Mouse (Mus musculus): ENCODE results near the gene Baz2a.
A peak's percentile ranks its signal among the peaks of the same experiment; 100 is the strongest.
"Not testable (repeated sequence)": the region's sequence is repeated elsewhere in the genome, so short reads cannot be mapped to it uniquely, and the experiment has no call there.

Gene Baz2a

DNA sequence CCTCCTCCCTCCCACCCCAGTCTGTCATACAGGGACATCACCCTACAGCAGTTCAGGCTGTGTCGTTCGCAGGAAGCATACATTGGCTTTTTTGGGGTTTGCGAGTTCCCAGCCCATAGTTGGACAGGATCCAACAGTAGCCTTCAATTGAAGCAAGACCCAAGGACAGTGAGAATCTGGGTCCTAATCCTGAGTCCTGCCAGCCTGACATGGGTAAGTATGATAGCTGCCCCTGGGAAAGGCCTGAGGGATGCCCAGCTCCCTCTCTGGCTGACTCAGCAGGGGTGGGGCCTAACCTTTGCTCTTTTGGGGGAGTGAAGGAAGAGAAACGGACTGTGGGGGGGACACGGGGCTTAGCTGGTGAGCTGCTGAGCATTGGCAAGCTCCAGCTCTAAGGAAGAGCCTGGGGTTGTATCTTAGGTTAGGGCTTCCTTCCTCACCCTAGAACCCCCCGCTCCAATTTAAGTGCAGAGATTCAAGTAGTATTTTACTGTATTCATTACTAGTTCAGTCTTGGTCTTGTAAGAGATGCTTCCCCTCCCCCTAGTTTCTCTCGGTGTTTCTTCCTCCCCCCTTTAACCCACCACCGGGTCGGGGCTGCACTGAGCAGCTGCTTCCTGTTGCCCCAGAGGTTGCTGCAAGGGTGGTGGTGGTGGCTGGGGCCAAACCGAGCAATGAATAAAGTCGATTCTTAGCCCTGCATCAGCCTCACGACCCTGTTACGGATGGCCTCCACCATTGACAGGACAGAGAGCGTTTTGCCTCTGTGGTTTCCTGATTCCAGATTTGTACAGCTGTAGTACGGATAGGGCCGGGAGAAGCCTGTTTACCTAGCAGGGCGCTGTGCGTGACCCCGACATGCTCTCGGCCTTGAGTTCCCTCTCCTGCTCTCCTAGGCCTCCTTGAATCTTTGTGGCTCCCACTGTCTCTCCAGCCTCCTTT lies at the start of gene Baz2a:
Baz2a (plus strand) TSS at position 14 of the 942 bp plus-strand sequence.
- no peak for DNase-seq

GRCm38 (mm10) chr10:128041636-128042035 lies 49.7 kb upstream of the Baz2a start:
- no peak for DNase-seq

DNA sequence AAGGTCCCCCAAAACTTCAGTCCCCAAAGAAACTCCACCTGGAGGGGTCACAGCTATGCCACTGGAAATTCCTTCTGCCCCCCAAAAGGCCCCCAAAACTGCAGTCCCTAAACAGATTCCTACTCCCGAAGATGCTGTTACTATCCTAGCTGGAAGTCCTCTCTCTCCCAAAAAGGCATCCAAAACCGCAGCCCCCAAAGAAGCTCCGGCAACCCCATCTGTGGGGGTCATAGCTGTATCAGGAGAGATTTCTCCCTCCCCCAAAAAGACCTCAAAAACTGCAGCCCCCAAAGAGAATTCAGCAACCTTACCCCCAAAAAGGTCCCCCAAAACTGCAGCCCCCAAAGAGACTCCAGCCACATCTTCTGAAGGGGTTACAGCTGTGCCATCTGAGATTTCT lies 48.9 kb upstream of the Baz2a start:
- DNase-seq = no peak

GRCm38 (mm10) chr10:128043041-128043835 lies 48.1 kb upstream of the Baz2a start:
- DNase-seq = no peak

- no peak for DNase-seq
These were observed 43.2 kb upstream of the Baz2a start for GRCm38 (mm10) chr10:128048157-128048556.

DNA sequence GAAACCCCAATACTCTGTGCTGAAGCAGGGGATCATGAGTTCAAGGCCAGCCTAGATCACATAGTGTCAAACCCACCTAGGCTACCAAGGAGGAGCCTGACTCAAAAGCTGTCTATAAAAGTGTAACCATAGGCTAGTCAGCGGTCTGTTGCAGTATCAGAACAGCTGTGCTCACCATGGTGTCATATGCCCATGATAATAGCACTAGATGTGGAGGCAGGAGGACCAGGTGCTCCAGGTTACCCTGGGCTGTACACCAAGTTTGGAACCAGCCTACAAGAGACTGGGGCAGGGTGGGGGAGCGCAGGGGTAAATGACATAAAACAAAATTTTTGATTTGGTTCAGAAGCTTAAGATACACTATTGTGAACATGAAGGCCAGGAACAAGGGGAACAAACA lies 41.6 kb upstream of the Baz2a start:
- DNase-seq = no peak

DNA sequence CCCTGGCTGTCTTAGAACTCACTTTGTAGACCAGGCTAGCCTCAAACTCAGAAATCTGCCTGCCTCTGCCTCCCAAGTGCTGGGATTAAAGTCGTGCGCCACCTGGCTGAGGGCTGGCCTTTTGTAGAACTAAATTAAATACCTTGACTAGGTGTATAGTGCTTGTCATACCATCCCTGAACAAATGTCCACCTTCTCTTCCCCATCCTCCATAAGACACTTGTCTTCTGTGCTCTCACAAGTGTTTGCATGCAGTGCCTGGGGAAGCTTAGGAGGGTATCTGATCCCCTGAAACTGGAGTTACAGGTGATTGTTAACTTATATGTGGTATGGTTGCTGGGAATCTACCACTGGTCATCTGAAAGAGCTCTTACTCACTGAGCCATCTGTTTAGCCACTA lies 41.0 kb upstream of the Baz2a start:
- DNase-seq = no peak

GRCm38 (mm10) chr10:128051589-128051988 lies 39.8 kb upstream of the Baz2a start:
- DNase-seq = no peak

GRCm38 (mm10) chr10:128052136-128052535 lies 39.2 kb upstream of the Baz2a start:
- not testable (repeated sequence) for DNase-seq

GRCm38 (mm10) chr10:128053001-128053400 lies 38.4 kb upstream of the Baz2a start:
- no peak for DNase-seq

DNA sequence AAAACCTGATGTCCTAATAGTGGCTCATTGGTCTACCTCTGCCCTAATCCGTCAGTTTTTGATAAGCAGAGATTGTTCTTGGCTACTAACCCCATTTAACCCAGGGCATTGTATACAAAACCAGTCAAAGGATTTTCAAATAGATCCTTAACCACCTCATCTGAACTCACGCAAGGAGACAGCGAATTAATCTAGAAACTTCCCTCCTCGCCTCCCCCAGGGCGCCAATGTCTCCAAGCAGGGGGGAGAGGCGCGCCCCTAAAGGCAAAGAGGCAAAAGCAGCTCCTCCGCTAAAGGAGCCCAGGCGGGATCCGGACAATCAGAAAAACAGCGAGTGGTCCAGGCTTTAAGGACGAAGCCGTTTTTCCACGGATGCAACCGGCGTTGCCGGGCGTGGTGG lies 33.2 kb upstream of the Baz2a start:
- no peak for DNase-seq

GRCm38 (mm10) chr10:128058601-128059151 lies 32.7 kb upstream of the Baz2a start, which contains the start of gene Ptges3:
Gene Ptges3, plus strand, starts transcription at chr10:128058954.
- peak; percentile 99 for DNase-seq

DNA sequence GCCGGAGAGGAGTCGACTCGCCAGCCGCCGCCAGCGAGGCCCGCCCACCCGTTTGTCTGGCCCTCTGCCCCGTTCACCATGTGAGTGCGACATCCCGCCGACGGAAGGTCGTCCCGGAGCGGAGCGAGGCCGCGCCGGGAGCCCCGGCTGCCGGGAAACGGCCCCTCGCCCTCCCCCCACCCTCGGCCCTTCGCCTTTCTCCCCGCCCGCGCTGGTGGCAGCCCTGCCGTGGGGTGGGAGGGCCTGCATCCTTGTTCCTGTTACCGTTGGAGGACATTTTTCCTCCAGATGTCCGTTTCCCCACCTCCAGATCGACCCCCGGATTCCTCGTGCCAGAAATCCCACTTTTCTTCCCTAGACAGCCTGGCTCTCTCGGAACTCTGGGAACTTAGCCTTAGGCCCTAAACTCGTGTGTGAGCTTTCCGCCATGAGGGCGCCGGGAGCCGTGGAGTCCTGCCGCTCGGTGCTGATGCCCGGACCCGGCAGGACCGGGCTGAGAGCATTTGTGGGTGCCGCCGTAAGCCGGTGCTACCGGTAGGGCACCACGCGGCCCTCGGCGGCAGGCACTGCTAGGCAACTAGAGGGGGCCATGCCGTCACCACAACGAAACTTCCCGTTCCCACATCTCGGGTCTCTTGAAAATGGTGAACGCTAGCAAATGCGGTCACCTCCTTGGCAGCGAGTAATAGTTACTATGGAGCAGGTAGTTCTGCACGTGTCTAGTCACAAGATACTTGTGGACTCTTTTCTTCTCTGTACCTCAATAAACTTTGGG lies 32.0 kb upstream of the Baz2a start:
- peak; percentile 44 for DNase-seq

DNA sequence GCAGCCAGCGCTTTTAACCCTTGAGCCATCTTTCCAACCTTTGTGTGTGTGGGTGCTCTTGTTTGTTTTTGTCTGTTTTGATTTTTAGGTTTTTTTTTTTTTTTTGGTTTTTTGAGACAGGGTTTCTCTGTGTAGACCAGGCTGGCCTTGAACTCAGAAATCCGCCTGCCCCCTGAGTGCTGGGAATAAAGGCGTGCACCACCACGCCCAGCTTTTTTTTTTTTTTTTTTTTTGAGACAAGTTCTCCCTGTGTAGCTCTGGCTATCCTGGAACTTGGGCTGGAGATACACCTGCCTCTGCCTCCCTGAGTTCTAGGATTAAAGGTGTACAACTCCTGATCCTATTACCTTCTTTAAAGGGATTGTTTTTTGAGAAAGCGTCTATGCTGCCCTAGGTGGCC lies 30.3 kb upstream of the Baz2a start:
- no peak for DNase-seq

GRCm38 (mm10) chr10:128062221-128062989 lies 29.0 kb upstream of the Baz2a start:
- DNase-seq = no peak

DNA sequence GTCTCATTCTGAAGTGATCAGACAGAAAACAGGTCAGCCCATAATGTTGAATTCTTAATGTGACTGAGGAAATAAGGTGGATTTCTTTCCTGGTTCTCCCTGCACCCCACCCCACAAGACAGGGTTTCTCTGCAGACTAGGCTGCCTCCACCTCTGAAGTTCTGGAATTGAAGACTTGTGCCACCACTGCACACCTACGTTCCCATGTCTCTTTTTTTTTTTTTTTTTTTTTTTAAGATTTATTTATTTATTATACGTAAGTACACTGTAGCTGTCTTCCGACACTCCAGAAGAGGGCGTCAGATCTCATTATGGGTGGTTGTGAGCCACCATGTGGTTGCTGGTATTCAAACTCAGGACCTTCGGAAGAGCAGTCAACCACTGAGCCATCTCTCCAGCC lies 25.3 kb upstream of the Baz2a start:
- DNase-seq = no peak

DNA sequence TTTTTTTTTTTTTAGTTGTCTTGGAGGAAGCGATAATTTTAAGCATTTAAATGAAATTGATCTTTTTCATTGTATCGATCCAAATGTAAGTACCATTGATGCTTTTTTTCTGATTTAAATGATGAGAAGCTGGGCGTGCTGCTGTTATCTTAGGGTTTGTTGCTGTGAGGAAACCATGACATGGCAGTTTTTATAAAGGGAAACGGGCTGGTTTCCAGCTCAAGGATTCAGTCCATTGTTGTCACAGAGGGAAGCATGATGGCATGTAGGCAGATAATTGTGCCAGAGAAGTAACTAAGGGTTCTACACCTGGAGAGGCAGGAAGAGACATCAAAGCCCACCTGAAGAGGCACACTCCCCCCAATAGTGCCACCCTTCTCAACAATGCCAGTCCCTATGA lies 22.2 kb upstream of the Baz2a start:
- no peak for DNase-seq

GRCm38 (mm10) chr10:128070432-128070831 lies 20.9 kb upstream of the Baz2a start:
- DNase-seq = not testable (repeated sequence)

DNA sequence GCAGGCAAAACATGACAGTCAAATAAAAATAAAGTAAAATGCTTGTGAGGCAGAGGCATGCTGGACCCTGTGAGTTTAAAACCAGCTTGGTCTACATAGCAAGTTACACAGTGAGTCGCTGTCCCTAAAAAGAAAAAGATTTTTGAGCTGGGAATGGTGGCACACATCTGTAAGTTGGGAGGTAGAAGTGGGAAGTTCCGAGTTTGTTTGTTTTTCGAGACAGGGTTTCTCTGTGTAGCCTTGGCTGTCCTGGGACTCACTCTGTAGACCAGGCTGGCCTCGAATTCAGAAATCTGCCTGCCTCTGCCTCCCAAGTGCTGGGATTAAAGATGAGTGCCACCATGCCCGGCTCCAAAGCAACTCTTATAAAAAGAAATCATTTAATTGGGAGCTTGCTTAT lies 13.1 kb upstream of the Baz2a start:
- DNase-seq = not testable (repeated sequence)

DNA sequence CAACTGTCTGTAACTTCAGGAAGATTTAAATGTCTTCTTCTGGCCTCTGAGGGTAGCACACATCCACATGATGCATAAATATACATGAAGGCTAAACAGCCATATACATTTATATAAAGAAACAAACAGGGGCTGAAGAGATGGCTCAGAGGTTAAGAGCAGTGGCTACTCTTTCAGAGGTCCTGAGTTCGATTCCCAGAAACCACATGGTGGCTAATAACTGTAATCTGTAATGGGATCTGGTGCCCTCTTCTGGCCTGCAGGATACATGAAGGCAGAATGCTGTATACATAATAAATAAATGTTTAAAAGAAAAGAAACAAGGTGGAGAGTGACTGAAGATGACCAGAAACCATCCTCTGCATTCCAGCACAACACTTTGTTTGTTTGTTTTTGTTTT lies 10.9 kb upstream of the Baz2a start:
- DNase-seq = no peak

DNA sequence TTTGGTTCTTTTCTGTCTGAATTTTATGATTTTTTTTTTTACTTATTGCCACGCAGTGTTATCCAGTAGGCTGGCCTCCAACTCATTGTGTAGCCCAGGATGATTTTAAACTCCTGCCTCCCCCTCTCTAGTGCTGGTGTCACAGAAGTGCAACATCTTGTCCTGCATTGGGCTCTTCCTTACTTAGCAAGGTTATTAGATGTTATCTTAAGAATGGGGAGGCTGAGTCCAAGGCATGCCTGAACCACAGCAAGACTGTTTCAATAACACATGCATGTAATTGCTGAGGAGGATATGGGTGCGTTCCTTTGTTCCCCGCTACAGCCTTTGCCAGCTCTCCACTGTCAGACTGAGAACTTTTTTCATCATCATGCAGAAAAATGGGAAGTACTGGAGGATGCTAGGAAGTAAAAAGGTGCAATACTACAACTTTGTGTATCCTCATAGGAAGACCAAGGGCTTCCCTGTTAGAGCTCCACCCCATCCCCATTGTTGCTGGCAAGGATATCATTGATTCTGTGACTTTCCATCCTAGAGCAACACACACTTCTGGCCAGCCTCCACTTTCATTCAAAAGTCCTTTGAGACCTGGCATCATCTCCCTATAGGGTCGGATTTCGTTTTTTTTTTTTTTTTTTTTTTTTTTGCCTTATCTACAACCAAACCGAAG lies 9.4 kb upstream of the Baz2a start:
- no peak for DNase-seq

All from right cerebral cortex, postnatal 4 days (tissue).